Mouse (Mus musculus) layer of hippocampus, adult 18-20 months (tissue): ENCODE measurements around the gene Fam185a. TPM values are rescaled to one million over a fixed set of nuclear protein-coding genes. Genes with fewer than 3 reads are reported as not detected.

Experiments used
- DNase-seq, 2 experiments: peaks; one replicate each; pipeline ENCODE4 v3.0.0; 2022; ENCODE audit warnings: low spot score in 2 of 2
- total RNA-seq, 2 experiments: library from RNA; stranded (reverse); gene quantifications; 2 replicates each; pipeline ENCODE4 v1.2.3; 2021

The Fam185a gene
- total RNA-seq, 2 experiments from 2014 or later, result 12.7 to 14.1 TPM

DNA sequence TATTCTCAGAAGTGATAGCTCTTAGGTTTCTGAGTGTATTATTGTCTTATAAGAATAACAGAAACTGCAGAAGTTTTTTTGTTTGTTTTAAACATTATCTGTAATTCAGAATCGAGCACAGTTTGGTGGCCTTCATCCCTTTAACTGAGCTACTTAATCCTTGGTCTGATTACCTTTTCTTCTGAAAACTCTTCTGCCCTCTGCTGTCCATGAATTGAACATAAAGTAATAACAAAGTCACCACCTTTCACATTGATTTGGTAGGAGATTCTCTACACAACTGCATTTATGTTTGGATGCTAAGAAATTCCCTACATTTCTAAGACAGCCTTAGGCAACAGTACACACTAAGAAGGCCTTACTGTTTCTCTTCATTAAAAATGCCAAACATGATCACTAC lies 4.1 kb upstream of the Fam185a start:
- peak in 1 of 2 experiments; percentile 34 for DNase-seq

DNA sequence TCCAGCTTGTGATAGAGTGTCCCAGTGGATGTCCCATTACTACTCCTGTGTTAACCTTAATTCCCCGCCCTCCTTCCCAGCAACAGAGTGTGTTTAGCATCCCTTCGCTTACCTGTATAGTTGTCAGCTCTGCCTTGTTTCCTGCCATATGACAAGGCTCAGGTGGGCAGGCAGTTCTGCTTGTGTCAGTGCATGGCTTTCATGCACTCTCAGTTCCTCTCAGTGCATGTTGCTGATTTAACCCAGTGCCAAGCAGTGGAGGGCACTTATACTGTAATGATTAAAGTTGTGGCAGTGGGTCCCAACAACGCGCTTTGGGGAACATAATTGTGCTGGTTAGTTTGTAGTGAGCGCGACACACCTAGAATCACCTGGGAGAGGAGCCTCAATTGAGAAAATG lies 1.9 kb downstream of the Fam185a start:
- DNase-seq, result no peak

DNA sequence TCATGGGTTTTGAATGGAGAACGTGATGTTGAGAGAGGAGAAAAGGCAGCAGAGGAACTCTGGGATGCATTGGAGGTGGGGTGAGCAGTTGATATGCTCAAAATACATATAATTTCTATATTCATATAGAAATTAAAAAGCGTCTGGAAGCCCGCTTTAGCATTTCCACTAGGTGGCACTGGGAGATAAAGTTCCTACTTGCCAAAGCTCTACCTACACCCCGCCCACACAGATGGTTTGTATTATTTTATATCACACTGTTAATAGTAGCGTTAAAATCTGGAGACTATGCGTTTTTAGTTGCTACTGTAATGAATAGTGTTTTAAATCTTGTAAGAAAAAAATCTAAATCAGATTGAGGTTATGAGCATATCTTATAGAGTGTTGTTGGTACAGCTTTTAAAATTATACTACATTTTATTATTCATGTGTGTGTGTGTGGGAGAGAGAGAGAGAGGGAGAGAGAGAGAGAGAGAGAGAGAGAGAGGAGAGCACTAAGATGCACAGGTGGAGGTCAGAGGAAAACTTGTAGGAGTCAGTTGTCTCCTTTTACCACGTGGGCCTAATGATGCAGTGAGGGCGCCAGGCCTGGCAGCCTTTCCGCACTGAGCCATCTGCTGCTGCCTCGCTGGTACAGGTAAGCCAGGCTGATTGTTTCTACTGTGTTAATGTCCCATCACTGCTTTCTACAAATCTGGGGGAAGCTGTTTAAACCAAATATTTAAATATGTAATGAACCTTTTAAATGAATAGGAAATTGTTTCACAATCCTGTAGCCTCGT lies 9.6 kb downstream of the Fam185a start:
- DNase-seq, result peak in 1 of 2 experiments; percentile 66

DNA sequence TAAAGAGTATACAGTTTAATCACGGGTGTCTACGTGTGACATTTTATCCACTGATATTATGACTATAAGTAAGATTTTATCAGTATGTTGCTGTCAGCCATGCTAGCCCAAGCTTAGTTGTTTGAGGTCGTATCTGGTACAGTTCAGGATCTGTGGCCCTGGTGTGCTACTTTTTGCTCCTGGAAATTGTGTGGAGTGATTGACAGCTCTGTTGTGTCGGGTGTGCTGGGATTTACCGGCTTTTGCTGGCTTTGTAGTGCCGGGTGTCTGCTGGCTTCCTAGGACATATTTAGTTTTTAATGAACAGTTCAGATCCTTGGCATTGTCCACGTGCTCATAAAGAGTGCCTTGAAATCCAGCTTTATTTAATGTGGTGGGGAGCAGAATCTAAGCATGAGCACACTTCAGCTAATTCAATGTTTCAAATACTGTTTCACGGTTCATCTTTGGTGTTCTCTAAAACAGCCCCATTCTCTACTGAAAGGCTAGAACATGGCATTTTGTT lies 11.8 kb downstream of the Fam185a start:
- DNase-seq, result no peak

DNA sequence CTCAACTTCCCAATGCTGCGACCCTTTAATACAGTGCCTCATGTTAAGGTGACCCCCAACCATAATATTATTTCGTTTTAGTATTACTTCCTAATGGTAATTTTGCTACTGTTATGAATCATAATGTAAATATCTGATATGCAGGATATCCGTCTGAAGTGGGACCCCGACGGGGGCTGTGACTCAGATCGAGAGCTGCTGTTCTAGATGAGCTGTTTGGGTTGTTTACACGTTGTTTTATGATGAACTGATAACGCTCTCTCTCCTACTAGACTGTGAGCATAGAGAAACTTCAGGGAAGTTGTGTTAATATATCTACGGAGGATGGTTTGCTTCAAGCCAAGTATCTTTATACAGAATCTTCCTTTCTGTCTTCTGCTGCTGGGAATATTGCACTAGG lies 13.7 kb downstream of the Fam185a start:
- DNase-seq, result no peak

DNA sequence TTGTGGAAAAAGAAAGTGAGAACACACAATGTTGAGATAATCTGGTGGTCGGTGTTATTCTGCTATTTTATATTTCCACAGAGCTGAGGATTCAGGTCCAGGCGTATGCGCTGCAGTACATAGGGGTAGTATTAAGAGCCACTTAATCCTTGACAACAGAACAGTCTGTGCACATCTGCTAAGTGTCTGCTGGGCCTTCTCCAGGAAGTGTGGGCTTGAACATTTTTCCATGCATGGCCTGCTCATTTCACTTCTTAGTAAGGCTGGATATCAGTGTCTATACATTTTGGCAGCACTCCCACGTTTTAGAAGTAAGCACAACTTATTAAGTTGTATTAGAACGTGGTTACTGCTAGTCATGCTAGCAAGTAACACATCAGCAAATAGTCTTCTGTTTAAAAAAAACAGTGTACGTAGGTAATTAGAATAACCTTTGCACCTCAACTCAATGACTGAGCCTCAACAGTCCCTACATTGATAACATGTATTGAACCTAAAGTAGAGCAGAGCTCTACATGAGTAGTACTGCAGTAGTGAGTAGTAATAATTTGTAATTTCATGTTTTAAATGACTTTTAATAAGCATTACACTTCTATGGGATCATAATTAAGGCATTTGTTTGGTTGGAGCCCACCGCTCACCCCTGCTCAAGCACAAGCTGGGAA lies 14.8 kb downstream of the Fam185a start:
- no peak for DNase-seq

DNA sequence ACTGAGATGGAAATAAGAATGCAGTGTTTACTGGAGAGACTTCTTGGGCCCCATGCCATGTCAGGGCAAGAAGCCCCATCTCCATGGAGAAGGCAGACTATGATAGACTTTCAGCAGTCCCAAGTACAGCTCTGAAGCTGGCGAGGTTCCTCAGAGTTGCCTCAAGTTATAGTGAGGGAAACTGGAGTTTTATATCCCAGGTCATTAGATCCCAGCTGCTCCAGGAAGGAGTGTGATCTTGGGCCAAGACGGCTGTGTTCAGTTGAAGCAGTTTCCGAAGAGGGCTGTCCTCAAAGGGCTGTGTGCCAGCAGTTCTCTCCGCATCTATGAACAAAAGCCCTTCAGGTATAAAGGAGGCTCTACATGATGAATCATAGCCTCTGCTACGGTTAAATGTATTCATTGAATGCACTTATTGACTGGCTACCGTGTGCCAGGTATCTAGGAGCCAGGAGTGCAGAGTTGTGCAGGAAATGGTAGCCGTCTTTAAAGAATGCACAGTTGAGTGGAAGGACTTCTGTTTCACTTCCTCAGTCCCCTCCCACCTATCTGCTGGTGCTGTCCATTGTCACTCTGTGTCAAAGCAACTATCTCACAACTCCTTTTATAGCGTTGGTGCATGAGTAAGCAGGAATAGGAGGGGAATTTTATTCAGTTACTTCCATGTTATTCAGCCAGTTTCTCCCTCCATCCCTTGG lies 16.2 kb downstream of the Fam185a start:
- no peak for DNase-seq

DNA sequence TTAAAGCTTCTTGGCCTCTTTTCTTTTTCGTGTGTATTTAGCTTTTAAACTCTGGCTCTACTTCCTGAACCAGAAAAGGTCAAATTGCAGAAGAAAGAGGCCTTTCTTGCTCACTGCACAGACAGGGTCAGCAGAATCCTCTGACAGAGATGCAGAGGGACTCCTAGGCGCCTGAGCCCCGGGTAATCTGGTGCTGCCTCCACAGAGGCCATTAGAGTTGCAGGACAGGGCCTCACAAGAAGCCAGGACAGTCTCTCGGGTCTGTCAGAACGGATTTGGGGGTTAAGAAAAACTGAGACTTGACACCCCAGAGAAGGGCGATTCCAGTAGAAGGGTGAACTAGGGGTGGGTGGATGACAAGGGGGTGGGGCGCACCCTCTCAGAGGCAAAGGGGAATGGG lies 42.6 kb downstream of the Fam185a start:
- no peak for DNase-seq

DNA sequence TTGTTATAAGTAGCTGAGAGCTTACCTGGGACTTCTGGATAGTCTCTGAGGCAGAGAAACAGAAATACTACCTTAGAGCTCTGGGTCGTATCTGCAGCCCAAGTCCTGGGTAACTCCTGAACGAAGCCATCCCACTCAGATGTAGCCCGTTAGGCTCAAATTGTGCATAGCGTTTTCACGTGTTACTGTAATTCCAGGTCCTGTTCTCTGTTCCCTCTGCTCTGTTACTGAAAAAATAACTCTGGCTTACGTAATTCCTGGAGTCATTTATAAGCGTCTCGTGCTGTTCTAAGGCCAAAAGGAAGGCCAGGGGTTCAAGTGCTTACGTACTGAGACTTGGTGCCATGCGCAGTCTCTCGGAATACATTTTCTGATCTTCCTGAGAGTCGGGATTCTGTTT lies 43.3 kb downstream of the Fam185a start:
- DNase-seq, result no peak

DNA sequence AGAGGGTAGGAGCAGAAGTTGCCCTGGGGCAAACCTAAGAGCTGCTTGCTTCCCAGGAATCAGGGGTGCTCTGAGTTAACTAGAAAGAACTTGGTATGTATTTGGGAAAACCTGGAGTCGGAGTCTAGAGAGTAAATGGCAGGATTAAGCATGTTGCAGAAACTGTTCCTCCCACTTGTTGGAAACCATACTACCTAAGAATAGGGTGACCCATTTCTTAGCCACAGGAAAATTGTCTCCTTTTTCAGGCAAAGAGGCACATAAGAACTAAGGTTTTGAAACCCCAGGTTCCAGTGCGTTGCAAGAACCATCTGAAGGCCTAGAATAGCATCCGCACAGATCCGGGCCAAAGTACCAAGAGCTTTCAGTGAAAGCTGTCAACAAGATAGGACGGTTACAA lies 53.7 kb downstream of the Fam185a start:
- DNase-seq, result no peak

DNA sequence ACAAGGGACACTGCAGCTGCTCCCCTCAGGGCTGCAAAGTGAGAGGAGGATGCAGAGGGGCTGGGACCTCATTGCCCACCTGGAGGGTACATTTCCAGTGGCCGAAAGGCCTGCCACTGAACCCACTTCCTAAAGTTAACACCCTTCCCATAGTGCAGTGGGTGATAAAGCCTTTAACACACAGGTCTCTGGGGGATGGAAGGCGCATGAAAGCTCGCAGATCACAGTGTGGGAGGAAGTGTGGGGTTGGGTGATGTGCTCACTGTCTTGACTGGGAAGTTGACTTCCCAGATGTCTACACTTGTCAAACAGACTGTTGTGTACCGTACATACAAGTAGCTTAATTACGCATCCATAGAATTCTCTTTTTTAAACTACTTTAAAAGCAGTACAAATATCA lies 55.0 kb downstream of the Fam185a start:
- no peak for DNase-seq

DNA sequence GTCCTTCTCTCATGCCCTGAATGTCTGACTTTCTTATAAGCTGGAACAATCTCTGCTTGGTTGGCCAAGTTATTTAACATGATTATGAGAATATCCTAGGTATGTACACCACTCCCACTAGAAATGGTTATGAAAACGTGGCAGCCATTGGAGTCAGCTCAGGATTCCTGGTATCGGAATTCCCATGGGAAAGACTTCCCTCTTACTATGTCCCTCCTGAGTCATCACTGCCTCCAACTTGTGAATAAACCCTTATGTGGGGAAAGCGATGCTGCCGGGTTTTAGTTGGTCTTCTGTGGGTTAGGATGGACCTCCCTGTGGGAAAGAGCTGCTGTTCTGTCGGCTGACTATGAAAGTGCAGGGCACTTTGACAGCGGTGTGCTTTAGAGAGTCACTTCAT lies 56.8 kb downstream of the Fam185a start:
- no peak for DNase-seq

DNA sequence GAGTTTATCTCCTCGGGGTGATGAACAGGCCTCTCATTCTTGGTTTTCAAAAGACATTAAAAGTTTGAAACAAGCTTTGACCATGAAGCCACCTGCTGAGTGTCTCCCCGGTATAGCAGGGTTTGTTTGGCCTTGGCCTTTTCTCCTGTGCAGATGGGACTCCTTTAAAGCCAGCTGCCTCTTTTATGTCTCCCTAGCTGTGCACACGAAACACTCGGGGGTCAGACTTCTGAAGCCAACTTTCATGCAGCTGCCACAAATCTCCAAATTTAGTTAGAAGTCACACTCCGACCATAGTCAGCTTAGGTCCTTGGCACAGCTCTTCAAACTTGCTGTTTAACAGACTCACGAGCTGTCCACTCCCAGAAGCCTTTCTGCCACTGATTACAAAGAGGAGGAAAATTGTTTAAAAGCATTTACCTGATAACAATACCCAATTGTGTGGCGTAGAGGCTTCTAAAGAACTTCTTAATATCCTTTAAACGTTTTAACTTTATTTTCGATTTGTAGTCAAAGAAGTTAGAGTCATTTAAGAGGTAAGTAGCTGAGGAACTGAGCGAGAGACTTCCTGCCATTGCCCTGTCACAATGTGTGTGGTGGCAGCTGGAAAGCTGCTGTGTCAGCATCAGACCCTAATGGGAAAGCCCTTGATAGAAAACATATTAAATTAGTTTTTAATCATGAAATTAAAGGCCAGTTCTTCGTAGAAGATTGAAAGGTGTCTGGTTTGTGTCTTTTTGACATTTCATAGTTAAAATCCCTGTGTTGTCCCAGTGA lies 57.9 kb downstream of the Fam185a start:
- no peak for DNase-seq

DNA sequence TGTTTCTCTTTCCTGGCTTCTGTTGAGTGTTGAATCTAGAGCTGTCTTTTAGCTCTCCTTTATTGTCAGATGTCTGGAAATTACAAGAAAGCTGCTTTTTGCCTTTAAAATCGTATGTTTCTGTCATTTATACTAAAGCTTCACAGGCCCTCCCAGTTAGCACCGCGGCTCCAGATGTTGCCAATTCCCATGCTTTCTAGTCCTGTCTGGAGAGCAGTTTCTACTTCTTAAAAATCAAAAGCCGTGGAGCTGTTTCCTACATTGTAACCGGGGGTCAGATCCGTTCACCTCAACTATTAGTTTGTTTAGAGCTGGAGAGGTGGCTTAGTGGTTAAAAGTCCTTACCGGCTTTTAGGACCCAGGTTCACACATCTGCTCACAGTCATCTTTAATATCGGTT lies 58.5 kb downstream of the Fam185a start:
- DNase-seq, result no peak

DNA sequence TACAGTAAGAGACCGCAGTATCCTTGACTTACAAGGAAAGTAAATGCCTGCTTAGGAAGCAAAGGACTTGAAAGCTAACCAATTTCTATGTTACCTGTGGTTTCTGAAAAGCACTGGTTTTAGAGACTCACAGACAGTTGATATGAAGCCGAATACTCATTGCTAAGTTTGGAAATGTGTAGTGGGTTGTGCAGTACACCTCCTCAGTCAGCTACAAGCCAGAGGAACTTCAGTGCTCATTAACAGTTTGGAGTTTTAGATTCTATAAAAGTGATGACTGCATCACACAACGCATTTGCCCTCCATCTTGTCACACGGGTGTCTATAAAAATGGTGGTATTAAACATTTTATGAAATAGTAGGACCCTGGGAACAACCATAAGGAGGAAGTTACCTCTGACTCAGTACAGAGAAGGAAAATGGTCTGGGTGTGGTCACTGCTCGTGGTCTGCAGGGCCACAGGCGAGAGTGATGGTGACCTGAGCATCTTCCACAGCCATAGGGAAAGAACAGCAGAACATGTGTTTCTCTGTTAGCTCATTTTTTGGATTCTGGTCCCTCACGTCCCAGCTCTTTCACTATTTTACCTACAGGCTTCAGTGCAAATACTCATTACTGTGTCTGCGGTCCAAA lies 60.6 kb downstream of the Fam185a start:
- no peak for DNase-seq

DNA sequence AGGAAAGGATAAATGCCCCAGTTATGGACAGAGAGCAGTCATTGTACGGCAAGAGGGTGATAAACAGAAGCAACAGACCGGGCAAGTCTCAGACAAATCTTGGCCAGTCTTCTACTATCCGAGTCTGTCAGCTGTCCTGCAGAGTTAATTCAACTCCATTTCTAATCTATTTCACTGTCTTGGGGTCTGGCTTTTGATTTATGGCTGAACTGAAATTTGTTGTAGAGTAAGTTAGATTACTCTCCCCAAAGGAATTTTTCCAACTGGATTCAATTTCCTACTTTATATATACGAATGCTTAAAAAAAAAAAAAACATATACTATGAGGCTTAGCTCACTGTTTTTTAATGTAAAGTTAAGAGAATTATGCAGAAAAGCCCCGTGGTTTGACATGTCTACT lies 62.0 kb downstream of the Fam185a start:
- no peak for DNase-seq

DNA sequence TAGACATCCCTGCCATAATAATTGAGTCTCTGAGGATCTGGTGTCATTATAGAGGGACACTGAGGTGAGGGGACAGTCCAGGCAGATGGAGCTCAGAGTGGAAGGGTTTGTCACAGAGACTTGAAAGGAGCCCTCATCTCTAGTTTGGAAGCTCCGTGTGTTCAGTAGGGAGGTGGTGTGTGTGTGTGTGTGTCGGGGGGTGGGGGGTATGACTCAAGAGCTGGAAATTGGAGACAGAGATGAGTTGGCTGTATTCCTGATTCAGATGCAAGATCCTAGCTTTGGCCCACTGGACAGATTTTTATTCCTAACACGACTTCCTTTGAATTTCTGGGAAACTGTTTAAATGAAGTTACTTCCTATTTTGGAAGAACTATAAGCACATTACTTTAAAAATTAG lies 62.5 kb downstream of the Fam185a start:
- no peak for DNase-seq

DNA sequence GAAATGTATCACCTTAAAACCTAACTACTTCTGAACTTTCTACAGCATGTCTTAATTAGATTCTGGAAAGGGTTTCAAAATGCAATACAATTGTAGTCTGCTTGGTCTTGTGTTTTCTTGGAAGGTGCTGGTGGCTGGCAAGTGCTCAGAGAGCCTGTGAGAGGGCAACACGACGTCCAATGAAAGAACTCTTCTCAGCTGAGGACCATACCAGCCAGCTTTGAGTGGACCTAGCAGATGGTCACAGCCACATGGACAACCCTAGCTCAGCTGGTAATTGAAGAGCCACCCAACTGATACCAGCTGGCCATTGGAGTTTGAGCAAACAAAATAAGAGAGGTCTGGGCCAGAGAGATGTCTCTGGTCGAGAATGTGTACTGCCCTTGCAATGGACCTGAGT lies 63.0 kb downstream of the Fam185a start:
- DNase-seq, result no peak

DNA sequence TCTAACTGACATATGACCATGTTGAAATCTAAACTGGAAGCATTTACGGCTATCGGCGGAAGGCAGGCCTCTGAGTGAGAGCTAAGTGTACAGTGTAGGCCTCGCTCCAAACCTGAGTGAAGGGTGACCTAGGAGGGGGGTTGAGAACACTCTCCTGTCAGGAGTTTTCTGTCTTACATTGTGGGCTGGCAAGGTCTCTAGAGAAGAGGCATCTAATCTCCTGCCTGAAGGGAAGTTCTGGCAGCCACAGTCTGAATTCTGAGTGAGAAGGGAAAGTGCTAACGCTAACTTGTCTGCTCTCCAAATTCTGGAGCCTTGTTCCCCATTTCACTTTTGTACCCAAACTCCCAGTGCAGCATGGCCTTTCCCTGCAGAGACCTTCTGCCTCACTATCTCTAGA lies 63.7 kb downstream of the Fam185a start:
- no peak for DNase-seq

DNA sequence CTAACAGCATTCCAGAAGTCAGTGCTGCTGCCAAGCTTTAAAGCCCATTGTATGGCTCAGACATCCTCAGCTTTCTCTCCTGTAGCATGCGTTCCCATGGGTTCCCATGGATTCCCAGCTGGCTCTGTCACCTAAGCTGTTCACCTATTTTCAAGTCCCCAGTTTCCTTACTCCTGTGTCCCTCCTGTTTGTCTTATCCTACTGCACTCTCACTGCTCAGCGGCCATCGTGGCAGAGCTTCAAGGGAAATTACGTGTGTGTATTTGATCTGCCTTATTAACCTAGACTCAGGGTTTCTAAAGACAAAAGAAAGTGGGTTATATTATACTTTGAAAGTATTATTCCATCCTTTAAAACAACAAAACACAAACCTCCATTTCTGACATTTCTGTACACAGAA lies 64.4 kb downstream of the Fam185a start:
- no peak for DNase-seq

DNA sequence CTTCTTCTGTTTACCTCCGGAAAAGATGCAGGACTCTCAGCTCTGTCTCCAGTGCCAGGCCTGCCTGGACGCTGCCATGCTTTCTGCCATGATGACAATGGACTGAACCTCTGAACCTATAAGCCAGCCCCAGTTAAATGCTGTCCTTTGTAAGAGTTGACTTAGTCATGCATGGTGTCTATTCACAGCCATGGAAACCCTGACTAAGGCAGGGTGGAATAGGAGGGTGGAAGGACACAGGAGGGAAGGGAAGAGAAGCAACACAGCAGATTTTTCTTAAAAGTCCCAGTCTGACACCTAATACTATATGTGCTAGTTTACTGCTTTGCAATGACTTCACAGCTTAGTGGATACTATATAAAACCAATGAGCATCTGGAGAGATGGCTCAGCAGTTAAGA lies 66.7 kb downstream of the Fam185a start:
- DNase-seq, result no peak
